Mouse (Mus musculus): ENCODE results near the gene Lin54. TPM values are rescaled to one million over a fixed set of nuclear protein-coding genes. Genes with fewer than 3 reads are reported as not detected.

Gene Lin54
- total and polyA plus RNA-seq, 2 experiments from 2014 or later, result 7.2 to 14.2 TPM

DNA sequence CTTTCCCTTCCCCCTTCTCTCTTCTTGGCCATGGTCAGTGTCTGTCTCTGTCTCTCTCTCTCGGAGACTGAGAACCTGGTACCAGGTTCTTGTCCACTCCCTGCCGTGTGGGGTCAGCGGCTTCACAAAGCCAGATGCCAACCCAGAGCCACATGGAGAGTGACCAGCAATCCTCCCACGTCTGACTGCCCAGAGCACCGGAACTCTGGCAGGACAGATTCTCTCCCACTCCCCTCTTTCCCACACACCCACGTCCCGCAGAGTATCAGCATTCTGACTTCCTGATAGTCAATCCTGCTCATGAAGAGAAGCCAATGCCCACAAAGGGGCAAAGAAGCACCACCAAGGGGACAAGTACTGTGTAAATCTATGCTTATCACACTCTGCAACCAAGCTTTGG is 76.8 kb downstream of the Lin54 start:
- Histone ChIP-seq H3K27ac (ENCODE audit: low read depth, low read length) (no peak overlapping the region), H3K27me3 (ENCODE audit: insufficient read depth, low read length) (no peaks in the 10 kb centered on the region), H3K9ac (no peak overlapping the region), H3K4me2 (ENCODE audit: low read depth) (no peak overlapping the region), H3K36me3 (ENCODE audit: insufficient read depth) (peaks cover 67% of the 10 kb centered on the region), H3K4me1 (ENCODE audit: insufficient read depth) (peaks cover 19% of the 10 kb centered on the region), H3K9me3 (ENCODE audit: low read length) (no peaks in the 10 kb centered on the region), H3K4me3 (ENCODE audit: low read depth, low read length) (no peak overlapping the region)
- DNase-seq, result no peak
- ATAC-seq, result no peak
- WGBS, result 70% methylated on average over 7 of the region's 7 CpGs
- TF ChIP-seq CTCF (IDR thresholded peaks at IDR 0.05; ENCODE audit: low read depth), result no peak

DNA sequence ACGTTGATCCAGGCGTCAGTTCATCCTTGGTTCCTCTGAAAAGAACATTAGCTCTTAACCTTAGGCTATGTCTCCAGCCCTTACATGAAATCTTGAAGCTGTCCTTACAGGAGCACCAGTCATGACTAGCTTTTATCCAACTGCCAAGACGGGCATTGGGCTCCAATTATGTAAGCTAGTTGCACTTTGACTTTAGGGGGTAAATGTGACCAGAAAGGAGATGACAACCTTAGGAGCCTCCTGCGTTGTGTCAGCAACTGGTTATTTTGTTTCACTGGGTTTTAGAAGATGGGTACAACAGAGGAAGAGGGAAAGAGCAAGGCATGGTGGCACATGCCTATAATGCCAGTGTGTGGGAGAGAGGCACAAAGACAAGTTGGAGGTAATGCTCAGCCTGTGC is 81.6 kb downstream of the Lin54 start:
- no peak for TF ChIP-seq CTCF (IDR thresholded peaks at IDR 0.05; ENCODE audit: low read depth)
- no peak for DNase-seq
- Histone ChIP-seq H3K27ac (ENCODE audit: low read depth, low read length) (no peak overlapping the region), H3K4me3 (ENCODE audit: low read depth, low read length) (no peak overlapping the region), H3K4me1 (ENCODE audit: insufficient read depth) (peaks cover 12% of the 10 kb centered on the region; the same call in 1 of the 2 replicates), H3K36me3 (ENCODE audit: insufficient read depth) (peaks cover 40% of the 10 kb centered on the region), H3K4me2 (ENCODE audit: low read depth) (no peak overlapping the region), H3K9ac (no peak overlapping the region), H3K27me3 (ENCODE audit: insufficient read depth, low read length) (no peaks in the 10 kb centered on the region), H3K9me3 (ENCODE audit: low read length) (no peaks in the 10 kb centered on the region)
- 70% methylated on average over 4 of the region's 4 CpGs for WGBS
- no peak for ATAC-seq

DNA sequence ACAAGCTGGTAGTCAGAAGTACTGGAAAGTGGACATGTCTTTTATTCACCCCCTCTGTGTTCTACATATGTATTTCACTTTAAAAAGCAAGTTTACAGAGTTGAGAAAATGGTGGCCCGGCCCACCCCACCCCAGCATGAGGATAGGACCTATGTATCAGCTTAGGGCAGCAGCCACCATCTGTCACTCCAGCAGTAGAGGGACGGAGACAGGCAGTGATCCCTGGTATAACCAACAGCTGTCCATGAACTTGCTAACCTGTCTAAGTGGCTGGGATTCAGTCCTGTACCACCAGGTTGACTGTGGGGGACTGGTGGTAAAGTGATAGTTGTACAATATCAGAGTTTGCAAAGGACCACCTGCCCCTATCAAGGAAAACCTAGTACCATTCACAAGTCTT is 82.4 kb downstream of the Lin54 start:
- Histone ChIP-seq H3K4me3 (ENCODE audit: low read depth, low read length) (no peak overlapping the region), H3K27ac (ENCODE audit: low read depth, low read length) (no peak overlapping the region), H3K9ac (no peak overlapping the region), H3K4me1 (ENCODE audit: insufficient read depth) (peaks cover 14% of the 10 kb centered on the region; the same call in 1 of the 2 replicates), H3K27me3 (ENCODE audit: insufficient read depth, low read length) (no peaks in the 10 kb centered on the region), H3K4me2 (ENCODE audit: low read depth) (no peak overlapping the region), H3K9me3 (ENCODE audit: low read length) (no peaks in the 10 kb centered on the region), H3K36me3 (ENCODE audit: insufficient read depth) (peaks cover 37% of the 10 kb centered on the region)
- 73% methylated on average over 2 of the region's 2 CpGs for WGBS
- DNase-seq, result no peak
- no peak for TF ChIP-seq CTCF (IDR thresholded peaks at IDR 0.05; ENCODE audit: low read depth)
- ATAC-seq, result no peak

DNA sequence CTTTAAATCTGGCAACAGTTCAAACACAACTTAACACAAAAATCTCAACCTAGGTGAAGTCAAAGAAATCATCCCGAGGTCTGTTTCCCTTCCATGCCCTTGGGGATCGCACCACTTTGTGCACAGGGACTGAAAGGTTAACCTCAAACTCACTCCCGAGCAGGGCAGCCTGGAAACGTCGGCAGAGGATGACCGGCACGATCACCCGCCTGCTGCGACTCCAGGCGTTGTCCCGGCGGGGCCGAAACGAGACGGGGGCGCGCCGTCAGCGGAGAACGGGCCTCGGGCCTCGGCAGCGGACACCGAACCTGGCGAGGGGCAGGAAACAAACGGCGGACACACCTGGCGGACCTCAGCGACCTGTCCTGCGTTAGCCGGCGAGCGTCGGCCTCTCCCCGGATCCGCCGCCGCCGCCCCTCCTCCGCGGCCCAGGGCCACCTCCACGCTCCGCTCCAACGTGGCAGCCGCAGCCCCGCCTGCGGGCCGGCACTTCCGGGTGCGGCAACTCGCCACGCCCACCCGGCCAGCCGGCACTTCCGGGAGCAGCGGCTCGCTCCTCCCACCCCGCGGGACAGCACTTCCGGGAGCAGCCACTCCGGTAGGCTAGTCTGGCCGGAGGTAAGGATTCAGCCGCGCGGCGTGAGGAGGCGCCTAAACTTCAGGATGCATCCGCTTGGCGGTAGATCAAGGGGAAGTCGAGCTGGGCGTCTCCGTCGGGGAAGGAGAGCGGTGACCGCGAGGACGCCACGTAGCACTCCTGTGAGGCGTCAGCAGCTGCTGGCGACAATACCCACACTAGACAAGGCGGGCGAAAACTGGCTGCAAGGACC is 84.5 kb downstream of the Lin54 start, which contains the start of gene Sec31a:
Sec31a (minus strand) TSS at position 474 of the 830 bp plus-strand sequence.
- under 1% methylated on average over 79 of the region's 82 CpGs for WGBS
- Histone ChIP-seq H3K9ac (peak within 1 kb of the TSS; percentile 74), H3K4me2 (ENCODE audit: low read depth) (peak within 1 kb of the TSS; percentile 65), H3K36me3 (ENCODE audit: insufficient read depth) (peaks cover 20% of the 10 kb centered on the region), H3K27me3 (ENCODE audit: insufficient read depth, low read length) (no peaks in the 10 kb centered on the region), H3K27ac (ENCODE audit: low read depth, low read length) (peak within 1 kb of the TSS; percentile 85), H3K9me3 (ENCODE audit: low read length) (no peaks in the 10 kb centered on the region), H3K4me1 (ENCODE audit: insufficient read depth) (peaks cover 14% of the 10 kb centered on the region; the same call in 1 of the 2 replicates), H3K4me3 (ENCODE audit: low read depth, low read length) (peak within 1 kb of the TSS; percentile 86)
- DNase-seq (peak; percentile 96), ATAC-seq (peak; percentile 98)
- peak; percentile 33 for TF ChIP-seq CTCF (IDR thresholded peaks at IDR 0.05; ENCODE audit: low read depth)

DNA sequence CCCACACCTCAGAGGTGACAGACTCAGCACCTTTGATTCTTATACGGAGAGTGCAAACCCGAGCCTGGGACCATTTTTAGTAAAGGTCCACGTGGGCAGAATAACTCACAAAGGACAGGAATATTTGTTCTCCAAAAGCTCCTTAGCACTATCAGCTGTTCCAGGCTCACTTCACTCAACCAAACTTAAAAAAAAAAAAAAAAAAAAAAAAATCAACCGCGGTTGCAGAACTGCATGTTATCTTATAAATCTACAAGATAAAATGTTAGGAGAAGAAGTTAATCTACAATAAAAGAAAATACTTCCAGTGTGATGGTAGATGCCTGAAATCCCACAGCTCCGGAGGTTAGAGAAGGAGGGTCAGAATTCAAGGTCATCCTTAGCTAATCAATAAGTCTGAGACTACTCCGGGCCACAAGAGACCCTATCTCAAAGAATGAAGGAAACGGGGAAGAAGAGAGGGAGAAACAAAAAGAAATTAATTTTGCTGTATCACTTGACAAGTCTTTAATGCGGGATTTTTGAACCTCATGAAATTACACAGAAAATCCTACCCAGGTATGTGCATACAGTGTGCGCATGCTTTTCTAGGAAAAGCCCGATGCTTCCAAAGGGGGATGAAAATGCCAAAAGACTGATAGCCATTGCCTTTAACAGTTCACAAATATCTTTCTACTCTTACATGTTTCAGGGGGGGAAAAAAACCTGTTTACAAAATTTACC is 85.8 kb downstream of the Lin54 start:
- no peak for TF ChIP-seq CTCF (IDR thresholded peaks at IDR 0.05; ENCODE audit: low read depth)
- Histone ChIP-seq H3K9ac (no peak overlapping the region), H3K4me2 (ENCODE audit: low read depth) (peak overlapping the region; percentile 65), H3K27me3 (ENCODE audit: insufficient read depth, low read length) (no peaks in the 10 kb centered on the region), H3K9me3 (ENCODE audit: low read length) (no peaks in the 10 kb centered on the region), H3K27ac (ENCODE audit: low read depth, low read length) (no peak overlapping the region), H3K36me3 (ENCODE audit: insufficient read depth) (peaks cover 13% of the 10 kb centered on the region), H3K4me3 (ENCODE audit: low read depth, low read length) (peak overlapping the region; percentile 86; the same call in 1 of the 2 replicates), H3K4me1 (ENCODE audit: insufficient read depth) (peaks cover 14% of the 10 kb centered on the region; the same call in 1 of the 2 replicates)
- 82% methylated on average over 11 of the region's 11 CpGs for WGBS
- no peak for ATAC-seq
- DNase-seq, result no peak

DNA sequence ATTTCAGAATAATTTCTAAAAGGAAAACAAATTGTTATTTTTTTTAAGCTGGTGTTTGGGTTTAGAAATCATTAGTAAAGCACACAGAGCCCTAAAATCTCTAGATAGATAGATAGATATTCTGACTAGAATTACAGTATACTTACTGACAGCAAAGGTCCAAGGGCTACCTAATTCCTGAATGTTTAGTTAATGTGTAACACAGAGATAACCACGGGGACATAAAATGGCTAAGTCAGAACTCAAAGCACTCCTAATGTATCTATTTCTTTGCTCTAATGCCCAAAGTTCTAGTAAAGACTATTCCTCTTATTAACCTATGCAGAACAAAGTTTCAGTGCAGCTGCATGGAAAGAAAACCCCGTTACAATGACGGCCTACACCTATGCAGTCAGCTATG is 87.6 kb downstream of the Lin54 start:
- Histone ChIP-seq H3K9me3 (ENCODE audit: low read length) (no peaks in the 10 kb centered on the region), H3K9ac (no peak overlapping the region), H3K4me3 (ENCODE audit: low read depth, low read length) (no peak overlapping the region), H3K4me1 (ENCODE audit: insufficient read depth) (peaks cover 14% of the 10 kb centered on the region; the same call in 1 of the 2 replicates), H3K27ac (ENCODE audit: low read depth, low read length) (no peak overlapping the region), H3K36me3 (ENCODE audit: insufficient read depth) (no peaks in the 10 kb centered on the region), H3K27me3 (ENCODE audit: insufficient read depth, low read length) (no peaks in the 10 kb centered on the region), H3K4me2 (ENCODE audit: low read depth) (no peak overlapping the region)
- DNase-seq, result no peak
- TF ChIP-seq CTCF (IDR thresholded peaks at IDR 0.05; ENCODE audit: low read depth), result no peak
- WGBS, result 85% methylated on average over 3 of the region's 3 CpGs
- ATAC-seq, result no peak

DNA sequence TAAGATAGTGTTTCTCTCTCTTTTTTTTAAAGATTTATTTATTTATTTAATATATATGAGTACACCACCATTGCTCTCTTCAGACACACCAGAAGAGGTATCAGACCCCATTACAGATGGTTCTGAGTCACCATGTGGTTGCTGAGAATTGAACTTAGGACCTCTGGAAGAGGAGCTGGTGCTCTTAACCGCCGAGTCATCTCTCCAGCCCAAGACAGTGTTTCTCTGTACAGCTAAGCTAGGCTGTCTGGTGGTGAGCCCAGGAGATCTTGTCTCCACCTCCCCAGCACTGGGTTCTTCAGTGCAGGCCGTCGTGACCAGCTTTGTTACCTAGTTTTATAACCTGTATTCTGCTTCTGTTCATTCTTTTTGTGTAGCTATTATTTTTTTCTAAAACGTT is 90.2 kb downstream of the Lin54 start:
- Histone ChIP-seq H3K9ac (no peak overlapping the region), H3K9me3 (ENCODE audit: low read length) (no peaks in the 10 kb centered on the region), H3K27me3 (ENCODE audit: insufficient read depth, low read length) (no peaks in the 10 kb centered on the region), H3K4me3 (ENCODE audit: low read depth, low read length) (no peak overlapping the region), H3K27ac (ENCODE audit: low read depth, low read length) (no peak overlapping the region), H3K36me3 (ENCODE audit: insufficient read depth) (peaks cover 13% of the 10 kb centered on the region), H3K4me2 (ENCODE audit: low read depth) (no peak overlapping the region), H3K4me1 (ENCODE audit: insufficient read depth) (0 out of 2 replicates have a peak, but pooled peaks cover 8% of the 10 kb centered on the region)
- ATAC-seq (no peak), DNase-seq (no peak)
- no peak for TF ChIP-seq CTCF (IDR thresholded peaks at IDR 0.05; ENCODE audit: low read depth)
- 92% methylated on average over 5 of the region's 5 CpGs for WGBS

Measured in forebrain, postnatal 0 days (tissue).